Comparison of ENCODE assay signal across 22 mouse cellular contexts in genomic region chr4:118401918-118402317, GRCm38 (mm10). TPM values are rescaled to one million over a fixed set of nuclear protein-coding genes. Genes with fewer than 3 reads are reported as not detected.
A peak's percentile ranks its signal among the peaks of the same experiment; 100 is the strongest.
DNase-seq lines count a peak whose midpoint lies in the region; ATAC-seq and TF ChIP-seq lines count a peak whose summit lies in the region.
"Had no signal": no experiment of that assay in that cellular context is flagged by ENCODE, and none has a peak within 500 bp of the region (broad histone marks: within the 10 kb centered on the region; RNA-seq: fewer than 3 reads in every experiment).

No protein-coding gene starts in this region.

- WGBS in midbrain, embryonic 11.5 days: 92% methylated on average over 5 of the region's 5 CpGs
- 97% methylated on average over 5 of the region's 5 CpGs for WGBS in midbrain, embryonic 16.5 days
- WGBS in liver, adult 2 months: 60% methylated on average over 5 of the region's 5 CpGs
- WGBS in liver, embryonic 16.5 days (ENCODE audit: insufficient replicate concordance): 42% methylated on average over 5 of the region's 5 CpGs
- WGBS in lung, adult 2 months: 74% methylated on average over 5 of the region's 5 CpGs

- DNase-seq in adrenal gland, postnatal 14 days: peak; percentile 11
- DNase-seq in adrenal gland, adult 8-10 months: no peak
- DNase-seq in midbrain, embryonic 11.5 days (ENCODE audit: low spot score, missing footprints): peak; percentile 17
- DNase-seq in liver, adult 2 months (ENCODE audit: extremely low read depth, low read depth, low spot score): peak; percentile 31
- no peak for DNase-seq in lung, adult 2 months
- DNase-seq in cerebellum, postnatal 4 days (ENCODE audit: low spot score in 2 of 2): no peak
- DNase-seq: cerebellum, adult 11 months; cerebellum, adult 9-11 months; heart, postnatal 36 days; kidney, adult 2 months; layer of hippocampus, adult 9-11 months had no signal

- no peaks in the 10 kb centered on the region for H3K79me2 ChIP-seq in liver, adult 2 months (ENCODE audit: control insufficient read depth, insufficient read depth, low read length)

- H3K9ac ChIP-seq in midbrain, embryonic 11.5 days (ENCODE audit: low read length): no peak overlapping the region
- H3K9ac ChIP-seq in midbrain, embryonic 16.5 days (ENCODE audit: low read depth, low read length): no peak overlapping the region
- H3K9ac ChIP-seq in liver, adult 2 months (ENCODE audit: low read depth, low read length): no peak overlapping the region
- H3K9ac ChIP-seq in liver, embryonic 16.5 days (ENCODE audit: low read depth, low read length): no peak overlapping the region
- H3K9ac ChIP-seq: heart, embryonic 12.5 days; hindbrain, embryonic 14.5 days; midbrain, embryonic 13.5 days; stomach, embryonic 15.5 days had no signal

- H3K9me3 ChIP-seq in midbrain, embryonic 11.5 days (ENCODE audit: control insufficient read depth, low read length): no peaks in the 10 kb centered on the region
- H3K9me3 ChIP-seq in midbrain, embryonic 16.5 days (replicated peaks; ENCODE audit: control insufficient read depth, low read length, poor library complexity, severe bottlenecking): no peaks in the 10 kb centered on the region
- H3K9me3 ChIP-seq in liver, embryonic 16.5 days (replicated peaks; ENCODE audit: control insufficient read depth, low read length): no peaks in the 10 kb centered on the region
- H3K9me3 ChIP-seq: embryonic facial prominence, embryonic 10.5 days; heart, embryonic 12.5 days; midbrain, embryonic 13.5 days; stomach, embryonic 15.5 days had no signal

- H3K4me3 ChIP-seq in midbrain, embryonic 11.5 days (ENCODE audit: low read depth, low read length): no peak overlapping the region
- H3K4me3 ChIP-seq in midbrain, embryonic 16.5 days (ENCODE audit: low read depth, low read length): no peak overlapping the region
- no peak overlapping the region for H3K4me3 ChIP-seq in liver, adult 2 months (ENCODE audit: insufficient read depth, low read depth, low read length)
- H3K4me3 ChIP-seq in liver, embryonic 16.5 days (ENCODE audit: low read depth, low read length): no peak overlapping the region
- no peak overlapping the region for H3K4me3 ChIP-seq in lung, adult 2 months (replicated peaks; ENCODE audit: extremely low read depth, low read depth, low read length)
- H3K4me3 ChIP-seq: embryonic facial prominence, embryonic 10.5 days; heart, embryonic 12.5 days; midbrain, embryonic 13.5 days; stomach, embryonic 15.5 days had no signal

- no peaks in the 10 kb centered on the region for H3K27me3 ChIP-seq in midbrain, embryonic 11.5 days (ENCODE audit: control insufficient read depth, insufficient read depth, low read length)
- H3K27me3 ChIP-seq in midbrain, embryonic 16.5 days (ENCODE audit: control insufficient read depth, insufficient read depth, low read depth, low read length): no peaks in the 10 kb centered on the region
- no peaks in the 10 kb centered on the region for H3K27me3 ChIP-seq in liver, adult 2 months (ENCODE audit: control insufficient read depth, insufficient read depth, low read length)
- no peaks in the 10 kb centered on the region for H3K27me3 ChIP-seq in liver, embryonic 16.5 days (ENCODE audit: control insufficient read depth, insufficient read depth, low read depth, low read length)
- H3K27me3 ChIP-seq: heart, embryonic 12.5 days; midbrain, embryonic 13.5 days; stomach, embryonic 15.5 days had no signal

- peaks cover 11% of the 10 kb centered on the region; the same call in 1 of the 2 replicates for H3K36me3 ChIP-seq in midbrain, embryonic 11.5 days (ENCODE audit: control insufficient read depth, insufficient read depth, low read length)
- H3K36me3 ChIP-seq in midbrain, embryonic 16.5 days (ENCODE audit: control insufficient read depth, insufficient read depth, low read length): peaks cover 47% of the 10 kb centered on the region
- peaks cover 2% of the 10 kb centered on the region; the same call in 1 of the 2 replicates for H3K36me3 ChIP-seq in liver, adult 2 months (ENCODE audit: control insufficient read depth, insufficient read depth, low read length)
- peaks cover 15% of the 10 kb centered on the region for H3K36me3 ChIP-seq in liver, embryonic 16.5 days (ENCODE audit: control insufficient read depth, insufficient read depth)

- no peak overlapping the region for H3K4me2 ChIP-seq in midbrain, embryonic 11.5 days
- H3K4me2 ChIP-seq in midbrain, embryonic 16.5 days (ENCODE audit: low read length): no peak overlapping the region
- H3K4me2 ChIP-seq in liver, embryonic 16.5 days (ENCODE audit: low read depth, low read length): no peak overlapping the region
- H3K4me2 ChIP-seq: heart, embryonic 12.5 days; hindbrain, embryonic 14.5 days; midbrain, embryonic 13.5 days; stomach, embryonic 15.5 days had no signal

- no peak for ATAC-seq in midbrain, embryonic 11.5 days (ENCODE audit: low FRiP score)
- no peak for ATAC-seq in midbrain, embryonic 16.5 days
- ATAC-seq in liver, embryonic 16.5 days (ENCODE audit: low read depth): peak; percentile 78
- ATAC-seq: CD4-positive, CD25-positive, alpha-beta regulatory T cell, adult 4 months; lung, postnatal 0 days; midbrain, embryonic 13.5 days had no signal

- TF ChIP-seq CTCF in liver, adult 2 months (IDR thresholded peaks at IDR 0.05; ENCODE audit: low read depth, low read length): no peak
- TF ChIP-seq CTCF in lung, adult 2 months (IDR thresholded peaks at IDR 0.05; ENCODE audit: insufficient read depth, low read length): no peak

- H3K4me1 ChIP-seq in midbrain, embryonic 11.5 days (ENCODE audit: control insufficient read depth, insufficient read depth, low read length): no peaks in the 10 kb centered on the region
- no peaks in the 10 kb centered on the region for H3K4me1 ChIP-seq in midbrain, embryonic 16.5 days (ENCODE audit: control insufficient read depth, insufficient read depth, low read length)
- H3K4me1 ChIP-seq in liver, adult 2 months (ENCODE audit: control insufficient read depth, insufficient read depth, low read length): peaks cover 20% of the 10 kb centered on the region
- H3K4me1 ChIP-seq in liver, embryonic 16.5 days (ENCODE audit: control insufficient read depth, low read depth, low read length): peaks cover 9% of the 10 kb centered on the region
- peaks cover under 1% of the 10 kb centered on the region for H3K4me1 ChIP-seq in lung, adult 2 months (ENCODE audit: control insufficient read depth, insufficient read depth, low read length)
- H3K4me1 ChIP-seq: embryonic facial prominence, embryonic 10.5 days; midbrain, embryonic 13.5 days; stomach, embryonic 15.5 days had no signal

- no peak for TF ChIP-seq POLR2A in liver, adult 2 months (IDR thresholded peaks at IDR 0.05; ENCODE audit: extremely low read depth, insufficient read depth, low read length)
- TF ChIP-seq POLR2A in lung, adult 2 months (IDR thresholded peaks at IDR 0.05; ENCODE audit: borderline replicate concordance, extremely low read depth, low read depth, low read length): no peak

- H3K27ac ChIP-seq in midbrain, embryonic 11.5 days (ENCODE audit: low read depth, low read length): no peak overlapping the region
- no peak overlapping the region for H3K27ac ChIP-seq in midbrain, embryonic 16.5 days (ENCODE audit: low read length)
- H3K27ac ChIP-seq in liver, adult 2 months (replicated peaks; ENCODE audit: insufficient read depth, low read depth, low read length): peak overlapping the region; percentile 4; the same call in 1 of the 2 replicates
- no peak overlapping the region for H3K27ac ChIP-seq in liver, embryonic 16.5 days (ENCODE audit: low read length)
- H3K27ac ChIP-seq: embryonic facial prominence, embryonic 10.5 days; hindbrain, embryonic 14.5 days; kidney, postnatal 0 days; midbrain, embryonic 13.5 days; stomach, embryonic 15.5 days had no signal

RNA-seq across cellular contexts. Expression of gene Szt2, which starts 7.2 kb away (rescaled TPM):
- total RNA-seq in adrenal gland, postnatal 14 days (2021): 18.3 and 22.5 TPM in 2 replicates
- 10 to 100 TPM; 22.4 to 45.1 (median 31.7) TPM for total RNA-seq in adrenal gland, adult 8-10 months (2022)
- 7.8 and 8.2 TPM in 2 replicates for polyA plus RNA-seq in midbrain, embryonic 11.5 days (2014; fragmentation: Nextera tagmentation; extraction: Ambion mirVana)
- polyA plus RNA-seq in midbrain, embryonic 16.5 days (2015; fragmentation: Nextera tagmentation; extraction: Ambion mirVana): 8.7 and 10.3 TPM in 2 replicates
- 3.0 and 5.2 TPM in 2 replicates for total RNA-seq in liver, adult 2 months (2014; rRNA removed)
- polyA plus RNA-seq in liver, adult 2 months (2012; rRNA removed): 8.8 and 11.9 TPM in 2 replicates
- polyA plus RNA-seq in liver, embryonic 16.5 days (2015; fragmentation: Nextera tagmentation; extraction: Ambion mirVana): 2.1 and 3.1 TPM in 2 replicates
- polyA plus RNA-seq in lung, adult 2 months (2012; rRNA removed): 48.5 and 54.4 TPM in 2 replicates

RNA-seq across cellular contexts. Expression of gene Med8, which starts 7.2 kb away (rescaled TPM):
- 65.7 and 67.9 TPM in 2 replicates for total RNA-seq in adrenal gland, postnatal 14 days (2021)
- 10 to 100 TPM; 61.3 to 67.6 (median 66.8) TPM for total RNA-seq in adrenal gland, adult 8-10 months (2022)
- polyA plus RNA-seq in midbrain, embryonic 11.5 days (2014; fragmentation: Nextera tagmentation; extraction: Ambion mirVana): 166 and 176 TPM in 2 replicates
- 101 TPM in 2 replicates for polyA plus RNA-seq in midbrain, embryonic 16.5 days (2015; fragmentation: Nextera tagmentation; extraction: Ambion mirVana)
- total RNA-seq in liver, adult 2 months (2014; rRNA removed): 37.0 and 40.3 TPM in 2 replicates
- polyA plus RNA-seq in liver, adult 2 months (2012; rRNA removed): 25.5 and 31.3 TPM in 2 replicates
- 60.9 and 64.3 TPM in 2 replicates for polyA plus RNA-seq in liver, embryonic 16.5 days (2015; fragmentation: Nextera tagmentation; extraction: Ambion mirVana)
- polyA plus RNA-seq in lung, adult 2 months (2012; rRNA removed): 20.8 and 38.4 TPM in 2 replicates

RNA-seq across cellular contexts. Expression of gene Elovl1, which starts 26.0 kb away (rescaled TPM):
- total RNA-seq in adrenal gland, postnatal 14 days (2021): 66.4 and 75.4 TPM in 2 replicates
- total RNA-seq in adrenal gland, adult 8-10 months (2022): 100 to 1,000 TPM in 2 of 4 experiments, 10 to 100 TPM in 2; 73.8 to 108 (median 99.3) TPM
- polyA plus RNA-seq in midbrain, embryonic 11.5 days (2014; fragmentation: Nextera tagmentation; extraction: Ambion mirVana): 35.6 and 36.9 TPM in 2 replicates
- 25.1 and 26.1 TPM in 2 replicates for polyA plus RNA-seq in midbrain, embryonic 16.5 days (2015; fragmentation: Nextera tagmentation; extraction: Ambion mirVana)
- total RNA-seq in liver, adult 2 months (2014; rRNA removed): 16.9 and 23.1 TPM in 2 replicates
- polyA plus RNA-seq in liver, adult 2 months (2012; rRNA removed): 132 and 135 TPM in 2 replicates
- polyA plus RNA-seq in liver, embryonic 16.5 days (2015; fragmentation: Nextera tagmentation; extraction: Ambion mirVana): 79.5 and 85.1 TPM in 2 replicates
- 978 and 1,062 TPM in 2 replicates for polyA plus RNA-seq in lung, adult 2 months (2012; rRNA removed)

RNA-seq across cellular contexts. Expression of gene Cdc20, which starts 35.2 kb away (rescaled TPM):
- 24.5 and 25.0 TPM in 2 replicates for total RNA-seq in adrenal gland, postnatal 14 days (2021)
- total RNA-seq in adrenal gland, adult 8-10 months (2022): 1 to 10 TPM; 2.7 to 4.8 (median 3.8) TPM
- polyA plus RNA-seq in midbrain, embryonic 11.5 days (2014; fragmentation: Nextera tagmentation; extraction: Ambion mirVana): 305 and 337 TPM in 2 replicates
- polyA plus RNA-seq in midbrain, embryonic 16.5 days (2015; fragmentation: Nextera tagmentation; extraction: Ambion mirVana): 22.6 and 27.6 TPM in 2 replicates
- total RNA-seq in liver, adult 2 months (2014; rRNA removed): 0.46 and 5.4 TPM in 2 replicates
- 0.59 and 0.93 TPM in 2 replicates for polyA plus RNA-seq in liver, adult 2 months (2012; rRNA removed)
- 149 and 164 TPM in 2 replicates for polyA plus RNA-seq in liver, embryonic 16.5 days (2015; fragmentation: Nextera tagmentation; extraction: Ambion mirVana)
- polyA plus RNA-seq in lung, adult 2 months (2012; rRNA removed): 6.1 and 10.1 TPM in 2 replicates

RNA-seq across cellular contexts. Expression of gene Mpl, which starts 55.4 kb away (rescaled TPM):
- 0.15 and 0.41 TPM in 2 replicates for total RNA-seq in adrenal gland, postnatal 14 days (2021)
- under 1 TPM in 1 of 4 experiments, not detected in 3; 0.15 TPM for total RNA-seq in adrenal gland, adult 8-10 months (2022)
- 1.4 and 1.6 TPM in 2 replicates for polyA plus RNA-seq in midbrain, embryonic 11.5 days (2014; fragmentation: Nextera tagmentation; extraction: Ambion mirVana)
- 0.11 TPM in 1 of 2 replicates, not detected in the other for polyA plus RNA-seq in midbrain, embryonic 16.5 days (2015; fragmentation: Nextera tagmentation; extraction: Ambion mirVana)
- total RNA-seq in liver, adult 2 months (2014; rRNA removed): not detected in 2 replicates
- not detected in 2 replicates for polyA plus RNA-seq in liver, adult 2 months (2012; rRNA removed)
- polyA plus RNA-seq in liver, embryonic 16.5 days (2015; fragmentation: Nextera tagmentation; extraction: Ambion mirVana): 6.1 and 7.3 TPM in 2 replicates
- 1.1 and 1.8 TPM in 2 replicates for polyA plus RNA-seq in lung, adult 2 months (2012; rRNA removed)
- total RNA-seq: gastrocnemius, adult 8-10 months had no signal
- polyA plus RNA-seq: CD4-positive, CD25-positive, alpha-beta regulatory T cell, adult 4 months had no signal

Comparison
In these comparisons a context has a peak if more than half of its experiments do, and no peak if none do; other contexts are left out.
1. DNase-seq: peak in adrenal gland, postnatal 14 days (single experiment), midbrain, embryonic 11.5 days (single experiment) and liver, adult 2 months (single experiment); none in adrenal gland, adult 8-10 months (single experiment), lung, adult 2 months (single experiment) and cerebellum, postnatal 4 days (0 of 2).